Mouse (Mus musculus) small intestine, adult 2 months (tissue): Measurements from ENCODE around the gene Thoc5.
A peak's percentile ranks its signal among the peaks of the same experiment; 100 is the strongest.

ENCODE experiments used
- CTCF ChIP-seq: fragments of 200-500 bp; IDR thresholded peaks from 2 replicates; pipeline ENCODE4 v1.5.1; 2012; ENCODE audit warnings: low read depth, mild to moderate bottlenecking, control low read depth, inconsistent platforms, low read length, moderate library complexity, mixed read lengths; ENCODE audit not compliant: insufficient replicate concordance, insufficient read length; ENCODE audit errors: extremely low read depth
- POLR2A ChIP-seq: fragments of 200-500 bp; IDR thresholded peaks from 2 replicates; pipeline ENCODE4 v1.6.1; 2012; ENCODE audit warnings: low read depth, mild to moderate bottlenecking, control low read depth, inconsistent platforms, low read length, moderate library complexity

- TF ChIP-seq CTCF (peak; percentile 81; the same call in 1 of the 2 replicates), POLR2A (no peak)
Observed at GRCm38 (mm10) chr11:4975623-4976022, 80.5 kb downstream of the Thoc5 start.
